Mouse (Mus musculus): ENCODE measurements at regions not wholly inside any gene's neighbourhood (a gene's known extent, or its start where the extent isn't known, plus 50 kb on each side); places are given as distances from the start of the nearest gene placed in this dataset.

DNA sequence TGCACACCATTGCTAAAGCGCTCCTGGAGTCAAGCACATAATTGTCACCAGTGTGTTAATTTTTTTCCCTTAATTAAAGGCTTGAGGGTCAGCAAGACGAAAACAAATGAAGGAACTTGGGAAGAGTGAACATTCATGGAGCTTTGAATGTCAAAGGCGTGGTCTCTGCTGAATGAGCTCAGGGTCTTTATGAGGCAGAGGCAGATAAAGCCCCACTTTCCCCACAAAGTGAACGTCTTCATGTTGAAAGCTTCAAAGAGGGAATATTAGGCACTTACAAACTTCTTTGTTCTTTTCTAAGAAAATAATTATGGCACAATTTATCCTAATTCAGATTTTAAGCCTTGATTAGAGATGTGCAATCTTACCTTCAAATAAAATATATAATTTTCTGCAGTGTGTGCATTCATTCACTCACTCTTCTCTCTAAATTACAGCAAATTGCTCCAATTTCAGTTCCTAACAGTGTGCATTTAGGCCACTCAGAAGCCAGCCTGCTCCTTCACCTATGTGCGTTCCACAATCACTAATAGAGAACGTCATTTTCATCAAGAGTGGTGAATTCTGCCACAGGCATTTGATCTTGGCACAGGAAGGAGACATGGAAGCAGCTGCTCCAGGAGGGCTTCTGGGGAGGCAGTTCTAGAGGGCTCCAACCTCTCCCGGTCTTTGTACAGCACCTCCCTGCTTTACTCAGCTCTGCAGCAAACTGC, 412.1 kb downstream of the Sox11 start:
- DNase-seq (ENCODE audit: extremely low spot score in 1 of 2, low spot score in 1 of 2) = no peak

DNA sequence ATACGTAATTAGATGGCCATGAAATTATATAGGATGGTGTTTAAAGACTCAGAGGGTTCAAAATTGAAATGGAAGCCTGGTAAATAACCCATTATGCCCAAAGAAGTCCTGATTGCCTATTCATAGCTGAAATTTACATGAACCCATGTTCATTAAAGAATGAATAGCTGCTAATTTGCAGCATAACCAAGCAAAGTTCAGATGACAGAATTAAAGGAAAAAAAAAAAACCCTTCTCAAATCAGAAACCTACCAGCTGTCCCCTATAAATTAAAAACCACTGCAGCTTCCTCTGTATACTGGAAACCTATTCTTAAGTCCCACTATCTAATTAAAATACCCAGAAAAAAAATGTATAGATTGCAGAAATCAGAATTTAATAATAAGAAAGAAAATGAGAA, 436.2 kb downstream of the Sox11 start:
- DNase-seq (ENCODE audit: extremely low spot score in 1 of 2, low spot score in 1 of 2) = no peak

DNA sequence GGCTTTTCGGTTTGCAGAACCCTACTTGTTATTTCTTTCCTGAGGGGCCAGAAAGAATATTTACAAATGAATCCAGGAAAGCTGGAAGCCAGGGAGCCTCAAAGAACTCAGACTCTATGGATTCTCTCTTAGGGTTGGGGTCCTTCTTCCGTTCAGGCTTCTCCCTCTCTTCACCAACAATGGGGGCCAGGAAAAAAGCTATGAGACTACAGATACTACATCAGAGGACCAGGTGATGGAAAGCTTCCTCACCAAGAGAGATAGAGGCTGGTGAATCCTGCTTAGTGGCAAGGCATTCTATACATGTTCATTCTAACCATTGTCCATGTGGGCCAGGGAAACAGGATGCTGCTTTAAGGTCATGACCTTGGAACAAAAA, 434.9 kb downstream of the Cmpk2 start:
- DNase-seq (ENCODE audit: extremely low spot score in 1 of 2, low spot score in 1 of 2) = no peak

DNA sequence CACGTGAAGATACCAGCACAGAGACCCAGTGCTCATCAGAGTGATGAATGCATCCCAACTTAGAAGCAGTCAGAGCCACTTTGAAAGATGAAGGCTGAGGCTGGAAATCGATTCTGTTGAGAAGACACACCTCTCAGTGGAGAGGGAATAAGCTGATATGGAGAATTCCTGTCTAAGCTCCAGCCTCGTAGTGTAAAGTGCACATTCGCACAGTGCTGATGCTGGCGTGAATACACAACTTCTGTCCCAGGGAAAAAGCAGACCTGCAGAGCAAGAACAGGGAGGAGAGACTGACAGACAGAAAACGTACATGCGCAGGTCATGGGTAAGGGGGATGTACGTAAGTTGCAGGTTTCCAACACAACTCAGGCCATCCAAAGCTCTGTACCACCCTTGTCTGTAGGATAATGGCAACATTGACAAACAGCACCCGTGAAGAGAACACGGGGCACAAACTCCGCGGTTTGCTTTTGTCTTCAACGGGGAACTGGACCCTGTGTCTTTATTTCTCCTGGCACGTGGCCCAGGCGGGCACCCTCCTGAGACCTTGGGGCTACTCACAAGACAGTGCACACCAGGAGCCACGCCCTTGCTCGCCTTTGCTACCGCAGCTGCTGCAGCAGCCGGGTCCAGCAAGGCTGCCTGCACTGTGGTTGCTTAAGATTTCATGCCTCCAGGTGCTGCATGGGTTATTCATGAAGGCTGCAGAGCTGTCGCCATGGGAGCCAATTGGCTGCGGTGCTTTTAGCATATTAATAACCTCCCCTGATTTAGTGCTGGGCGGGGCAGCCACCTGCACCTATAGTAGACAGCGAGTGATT, 434.3 kb downstream of the Cmpk2 start:
- DNase-seq (ENCODE audit: extremely low spot score in 1 of 2, low spot score in 1 of 2) = peak; percentile 25 to 38

DNA sequence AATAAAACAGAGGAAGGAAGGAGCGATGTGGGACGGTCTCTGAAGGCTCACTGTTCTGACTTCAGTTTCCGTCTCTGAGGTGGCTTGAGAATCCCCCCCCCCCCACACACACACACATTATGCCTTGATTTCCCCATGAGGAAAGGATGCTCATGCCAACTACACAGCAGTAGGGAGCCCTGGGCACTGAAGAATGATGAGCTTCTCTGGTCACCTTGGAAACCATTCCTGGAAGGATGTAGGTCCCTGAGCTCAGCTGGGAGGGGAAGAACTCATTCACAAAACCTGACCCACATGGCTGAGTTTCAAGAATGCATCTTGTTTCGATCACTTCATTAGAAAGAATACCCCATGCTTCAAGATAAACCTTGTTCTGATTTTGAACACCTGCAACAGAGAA, 422.2 kb downstream of the Cmpk2 start:
- no peak for DNase-seq (ENCODE audit: extremely low spot score in 1 of 2, low spot score in 1 of 2)

DNA sequence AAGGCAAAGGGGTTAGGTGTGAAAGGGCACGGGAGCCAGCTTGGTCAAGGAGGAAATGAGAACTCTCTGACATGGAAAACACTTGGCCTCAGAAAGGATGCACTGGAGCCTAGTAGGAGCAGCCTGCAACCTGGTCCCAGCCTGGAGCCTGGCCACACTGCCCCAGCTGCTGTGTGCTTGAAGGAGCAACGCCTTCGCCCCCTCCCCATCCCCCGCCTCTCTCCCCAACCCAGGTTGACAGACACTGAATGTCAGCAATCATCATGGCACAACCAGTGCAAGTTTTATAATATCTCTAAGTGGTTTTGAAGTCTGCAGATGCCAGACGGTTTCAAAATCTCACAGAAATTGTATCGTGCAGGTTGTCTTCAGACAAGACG, 417.6 kb downstream of the Cmpk2 start:
- no peak for DNase-seq (ENCODE audit: extremely low spot score in 1 of 2, low spot score in 1 of 2)

DNA sequence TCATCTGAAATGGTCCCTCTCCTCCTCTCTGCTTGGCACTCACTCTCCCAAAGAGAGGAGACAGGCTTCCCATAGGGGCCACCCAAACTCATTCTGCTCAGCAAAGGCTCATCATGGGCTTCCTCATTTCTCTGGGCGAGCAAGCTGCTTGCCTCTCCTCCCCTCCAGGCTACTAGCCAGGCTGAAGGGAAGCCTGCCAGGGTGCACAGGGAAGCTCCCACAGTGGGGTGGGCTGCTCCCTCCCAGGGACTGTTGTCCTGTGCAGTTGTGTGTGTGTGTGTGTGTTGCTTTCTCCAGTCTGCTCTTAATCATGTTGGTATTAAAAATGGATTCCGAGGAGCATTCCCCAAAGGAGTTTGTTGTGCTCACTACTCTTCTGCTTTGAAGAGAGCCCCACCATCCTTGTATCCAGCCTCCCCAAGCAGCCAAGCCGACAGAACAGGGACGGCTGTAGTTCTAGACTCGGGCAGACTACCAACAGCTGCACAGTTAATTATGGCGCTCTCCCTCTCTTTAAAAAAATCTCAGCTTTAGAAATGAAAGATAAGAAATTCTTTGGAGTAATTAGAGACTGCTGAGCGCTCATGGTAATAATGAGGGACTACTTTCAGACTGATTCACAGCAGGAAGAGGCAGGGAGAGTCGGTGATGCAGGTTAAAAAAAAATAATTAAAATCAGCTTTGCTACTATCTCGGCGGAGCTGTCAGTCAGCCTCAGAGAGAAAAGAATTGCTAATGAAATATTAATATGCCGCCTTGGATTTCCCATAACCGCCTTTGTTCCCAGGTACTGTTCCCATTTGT, 417.0 kb downstream of the Cmpk2 start:
- peak in 1 of 2 experiments; percentile 43 for DNase-seq (ENCODE audit: extremely low spot score in 1 of 2, low spot score in 1 of 2)

DNA sequence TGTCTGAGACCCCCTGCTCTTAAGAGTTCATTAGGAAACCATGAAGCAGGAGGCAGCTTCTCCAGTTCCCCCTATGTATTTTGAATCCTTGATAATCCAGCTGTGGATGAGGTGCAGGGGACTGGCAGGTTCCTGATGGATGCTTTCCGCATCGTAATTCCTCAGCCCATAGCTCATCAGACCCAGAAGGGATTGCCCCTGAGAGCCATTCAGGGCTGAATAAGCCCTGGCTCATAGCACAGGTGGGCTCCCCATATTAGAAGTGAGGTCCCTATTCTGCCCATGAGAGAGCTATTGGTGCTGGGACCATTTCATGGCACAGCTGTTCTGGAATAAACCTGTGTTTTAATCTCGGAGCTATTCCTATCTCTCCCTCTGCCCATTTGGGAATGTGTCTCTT, 416.1 kb downstream of the Cmpk2 start:
- no peak for DNase-seq (ENCODE audit: extremely low spot score in 1 of 2, low spot score in 1 of 2)

DNA sequence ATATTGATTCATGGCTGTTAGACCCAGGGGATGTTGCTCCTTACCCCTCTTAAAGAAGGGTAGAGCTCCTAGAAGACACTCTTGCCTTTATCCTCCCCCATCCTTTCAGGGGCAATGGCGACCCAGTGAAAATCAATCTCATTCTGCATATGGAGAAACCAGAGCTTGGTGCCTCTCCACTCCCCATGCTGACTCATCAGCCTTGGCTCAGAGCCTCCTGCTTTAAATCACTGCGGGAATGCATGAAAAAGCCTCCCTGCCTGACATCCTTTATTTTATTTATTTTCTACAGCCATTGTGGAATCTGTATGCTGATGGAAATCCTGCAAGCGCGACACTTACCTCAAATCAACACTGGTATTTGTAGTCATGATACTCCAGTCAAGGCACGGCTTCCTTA, 415.2 kb downstream of the Cmpk2 start:
- peak; percentile 43 to 84 for DNase-seq (ENCODE audit: extremely low spot score in 1 of 2, low spot score in 1 of 2)

DNA sequence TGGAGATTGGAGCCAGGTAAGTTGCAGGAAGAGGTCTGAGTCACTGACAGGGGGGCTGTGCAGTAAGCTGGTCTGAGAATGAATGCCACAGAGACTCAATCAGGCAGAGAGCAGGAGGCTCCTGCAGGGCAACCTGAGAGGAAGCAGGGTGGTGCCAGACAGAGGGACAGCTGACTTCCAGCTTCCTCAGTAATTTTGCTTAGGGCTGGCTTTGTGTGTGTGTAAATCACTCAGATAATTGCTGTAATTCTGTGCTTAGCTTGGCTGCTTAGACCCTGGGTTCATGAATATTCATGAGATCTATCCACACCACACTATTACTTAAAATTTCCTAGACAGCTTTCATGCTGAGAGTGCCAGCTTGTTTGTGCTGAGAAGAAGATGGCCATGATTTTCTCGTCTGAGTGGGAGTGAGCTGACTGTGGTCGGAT, 408.7 kb downstream of the Cmpk2 start:
- DNase-seq (ENCODE audit: extremely low spot score in 1 of 2, low spot score in 1 of 2) = peak; percentile 7 to 32

DNA sequence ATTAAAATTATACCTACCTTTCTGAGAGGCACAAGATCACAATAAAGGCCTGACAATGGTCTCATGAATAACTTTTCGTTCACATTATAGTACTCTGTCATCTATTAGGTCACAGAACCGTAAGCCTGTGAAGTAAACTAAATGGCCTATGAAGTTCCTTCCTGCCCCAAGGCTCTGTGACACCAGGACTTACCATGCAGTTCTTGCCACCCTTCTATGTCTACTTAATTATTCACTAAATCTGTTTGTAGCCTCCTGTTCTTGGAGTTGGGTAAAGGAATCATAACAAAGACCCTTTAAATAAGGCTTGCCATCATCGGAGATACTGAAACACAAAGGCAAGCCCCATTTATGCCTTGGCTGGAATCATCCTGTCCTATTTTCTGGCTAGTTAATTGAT, 408.3 kb downstream of the Cmpk2 start:
- DNase-seq (ENCODE audit: extremely low spot score in 1 of 2, low spot score in 1 of 2) = no peak

DNA sequence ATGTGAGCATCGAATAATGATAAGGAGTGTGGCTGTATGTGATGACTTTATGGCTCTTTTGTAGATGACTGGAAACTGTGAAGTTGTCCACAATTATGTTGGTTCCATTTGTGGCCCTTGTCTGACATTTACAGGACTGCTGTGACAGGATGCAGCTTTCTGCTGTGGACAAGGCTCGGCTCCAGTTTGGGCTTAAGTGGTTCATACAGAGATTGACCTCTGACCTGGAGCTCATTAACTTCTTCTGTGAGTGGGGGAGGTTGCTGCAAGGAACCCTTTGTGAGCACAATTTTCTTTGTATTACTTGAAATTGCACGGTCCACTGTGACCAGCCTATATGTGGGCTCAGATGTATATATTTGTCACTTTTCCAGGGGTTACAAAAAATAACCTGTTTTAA, 403.5 kb downstream of the Cmpk2 start:
- DNase-seq (ENCODE audit: extremely low spot score in 1 of 2, low spot score in 1 of 2) = no peak

DNA sequence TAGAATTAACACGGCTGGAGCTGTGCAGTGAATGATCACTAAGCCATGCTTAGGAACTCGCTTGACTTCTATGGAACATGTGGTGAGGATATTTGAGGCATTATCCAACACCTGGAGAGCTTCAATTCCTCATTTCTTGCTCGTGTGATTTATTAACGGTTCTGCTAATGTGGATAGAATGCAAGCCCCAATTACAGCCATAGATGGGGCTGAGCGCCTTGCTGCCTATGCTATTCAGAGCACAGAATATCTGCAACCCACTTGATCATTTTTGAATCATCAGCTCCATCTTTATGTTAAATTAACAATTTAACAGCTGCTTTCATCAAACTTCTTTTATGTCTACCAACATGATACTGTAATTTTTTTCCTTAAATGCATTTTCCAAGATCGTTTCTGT, 398.7 kb downstream of the Cmpk2 start:
- no peak for DNase-seq (ENCODE audit: extremely low spot score in 1 of 2, low spot score in 1 of 2)

DNA sequence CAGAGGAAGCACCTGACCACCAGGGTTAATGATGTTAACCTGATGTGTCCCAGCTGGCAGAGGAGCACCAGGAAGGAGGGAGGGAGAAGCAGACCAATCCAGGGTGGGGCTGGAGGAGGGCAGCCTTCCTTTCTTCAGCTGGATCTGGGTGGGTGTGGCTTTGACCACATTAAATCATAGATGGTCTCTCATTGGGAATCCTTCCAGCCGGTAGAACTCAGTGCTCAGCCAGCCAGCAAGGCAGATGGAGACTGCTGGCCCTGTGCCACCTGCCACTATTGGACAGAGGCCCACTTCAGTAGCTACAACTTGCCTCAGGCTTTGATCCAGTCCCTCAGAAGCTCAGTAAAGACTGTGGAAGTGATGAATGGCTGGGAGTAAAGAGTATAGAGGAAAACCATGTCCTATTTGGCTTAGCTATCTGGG, 386.1 kb downstream of the Cmpk2 start:
- peak; percentile 17 to 74 for DNase-seq (ENCODE audit: extremely low spot score in 1 of 2, low spot score in 1 of 2)

DNA sequence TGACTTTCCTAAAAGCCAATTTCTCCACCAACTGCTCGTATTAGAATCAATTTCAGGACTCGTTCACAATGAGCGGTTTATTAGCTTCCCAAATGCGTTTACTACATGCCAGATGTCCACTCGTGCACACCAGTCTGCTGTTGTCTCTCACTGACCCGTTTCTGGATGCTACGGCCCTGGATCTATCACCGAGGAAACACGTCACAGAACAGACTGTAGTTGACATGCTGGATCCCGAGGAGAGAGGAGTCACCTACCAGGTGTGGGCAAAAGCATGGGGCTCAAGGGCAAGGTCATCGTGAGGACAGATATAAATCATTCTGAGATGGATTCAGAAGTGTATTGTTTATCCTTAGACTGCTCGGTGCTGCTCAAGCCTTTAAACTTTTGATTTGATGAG, 375.9 kb downstream of the Cmpk2 start:
- no peak for DNase-seq (ENCODE audit: extremely low spot score in 1 of 2, low spot score in 1 of 2)

DNA sequence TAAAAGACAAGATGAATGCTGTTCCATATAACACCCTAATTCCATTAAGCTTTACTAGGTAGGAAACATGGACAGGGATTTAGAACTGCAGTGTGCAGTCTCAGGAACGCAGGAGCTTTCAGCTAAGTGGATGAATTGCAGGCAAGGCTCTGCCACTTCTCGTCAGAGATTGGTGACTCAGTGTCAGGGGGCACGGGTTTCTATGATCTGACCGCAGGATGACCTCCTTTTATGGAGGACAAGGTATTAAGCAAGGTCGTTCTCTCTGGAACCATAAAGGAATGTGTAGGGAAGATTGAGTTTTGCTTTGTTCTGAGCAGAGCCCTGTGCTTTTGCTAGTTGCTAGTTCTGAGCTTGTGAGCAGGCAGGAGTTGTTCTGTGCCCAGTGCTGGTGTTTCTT, 373.7 kb downstream of the Cmpk2 start:
- no peak for DNase-seq (ENCODE audit: extremely low spot score in 1 of 2, low spot score in 1 of 2)

DNA sequence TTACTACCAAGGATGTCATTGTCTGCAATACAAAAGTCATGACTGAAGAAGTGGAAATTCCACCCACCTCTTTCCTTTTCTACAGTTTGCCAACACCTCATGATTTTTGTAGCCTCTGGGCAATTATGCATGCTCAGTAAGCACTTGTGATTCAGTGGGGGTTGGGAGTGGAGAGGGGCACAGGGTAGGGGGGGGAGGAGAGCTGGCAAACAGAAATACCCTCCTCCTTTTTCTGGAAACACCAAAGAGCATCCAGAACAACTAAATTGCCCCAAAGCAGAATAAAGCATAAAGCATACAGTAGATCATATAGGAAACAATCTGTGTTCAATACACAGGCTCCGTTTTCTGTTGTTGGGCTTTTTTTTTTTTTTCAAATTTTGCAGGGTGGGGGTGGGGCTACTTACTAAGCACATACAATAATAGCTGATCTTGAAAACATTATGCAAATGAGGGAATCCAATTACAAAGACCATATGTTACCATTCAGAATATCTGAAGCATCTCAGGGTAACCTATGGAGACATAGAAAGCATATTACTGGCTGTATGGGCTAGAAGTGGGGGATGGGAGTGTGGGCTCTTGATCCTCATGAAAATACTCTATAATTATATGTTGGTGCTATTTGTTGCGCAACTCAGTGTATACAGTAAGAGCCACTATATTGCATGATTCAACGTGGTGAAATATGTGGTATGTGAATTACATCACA, 352.4 kb downstream of the Cmpk2 start:
- no peak for DNase-seq (ENCODE audit: extremely low spot score in 1 of 2, low spot score in 1 of 2)

DNA sequence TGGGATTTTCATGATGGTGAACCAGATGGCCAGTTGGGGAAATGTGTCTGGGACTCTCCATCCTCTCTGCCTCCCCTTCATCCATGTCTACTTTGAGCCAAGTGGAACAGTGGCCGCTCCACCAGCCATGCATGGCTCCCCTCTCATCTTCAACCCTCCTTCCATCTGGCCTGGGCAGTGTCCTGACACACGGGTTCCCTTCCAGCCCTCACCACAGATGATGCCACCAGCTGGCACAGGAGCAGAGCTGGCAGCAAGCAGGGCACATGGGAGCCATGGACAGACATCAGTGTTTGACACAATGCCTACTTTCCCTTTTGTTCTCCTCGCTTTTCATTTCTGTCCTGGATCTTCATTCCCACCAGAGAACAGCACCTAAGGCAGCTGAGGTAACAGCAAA, 348.9 kb downstream of the Cmpk2 start:
- no peak for DNase-seq (ENCODE audit: extremely low spot score in 1 of 2, low spot score in 1 of 2)

DNA sequence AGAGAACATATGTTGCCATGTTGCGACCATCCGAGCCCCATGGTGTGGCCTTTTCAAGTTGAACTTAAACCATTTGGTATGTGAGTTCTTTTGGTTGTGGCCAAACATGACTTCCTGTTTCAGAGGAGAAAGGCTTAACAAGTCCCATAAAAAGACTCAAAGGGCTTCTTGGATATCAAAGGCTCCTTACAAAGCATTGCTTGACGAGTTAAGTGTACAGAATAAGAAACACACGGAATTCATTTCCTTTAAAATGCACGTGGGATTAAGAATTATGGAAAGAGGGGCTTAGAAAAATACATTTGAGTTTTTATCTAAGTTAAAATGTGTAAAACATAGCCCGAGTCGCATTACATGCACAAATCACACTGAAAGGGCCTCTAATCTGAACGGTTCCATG, 346.8 kb downstream of the Cmpk2 start:
- no peak for DNase-seq (ENCODE audit: extremely low spot score in 1 of 2, low spot score in 1 of 2)

DNA sequence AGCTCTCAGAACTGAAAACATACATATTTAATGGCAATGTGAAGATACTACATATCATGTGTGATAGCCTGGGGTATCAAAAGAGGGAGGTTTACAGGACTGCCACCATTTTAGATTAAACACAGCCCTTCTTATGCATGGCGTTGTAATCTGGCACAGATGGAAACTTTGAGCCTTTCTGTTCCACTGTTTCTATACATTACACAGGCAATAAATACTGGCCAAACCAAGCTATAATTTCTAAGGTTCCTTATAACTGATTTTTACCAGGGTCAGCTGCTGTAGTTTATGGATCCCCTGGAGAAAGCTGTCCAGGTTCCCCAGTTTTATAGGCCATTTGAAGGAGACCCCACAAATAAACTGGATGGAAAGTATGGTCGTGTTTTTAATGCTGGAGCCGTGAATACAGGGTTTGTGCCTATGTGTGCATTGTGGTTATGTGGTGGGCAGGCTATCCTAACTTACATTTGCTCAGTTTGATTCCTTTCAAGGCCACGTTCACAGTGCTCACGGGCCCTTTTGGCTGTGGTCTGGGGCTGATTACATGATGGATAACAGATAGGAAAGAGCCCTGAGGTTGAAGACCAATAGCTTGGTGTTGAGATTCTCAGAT, 341.7 kb downstream of the Cmpk2 start:
- no peak for DNase-seq (ENCODE audit: extremely low spot score in 1 of 2, low spot score in 1 of 2)
